Mouse (Mus musculus) thymus, postnatal 36 days (tissue): ENCODE data around the gene Armh1.

Source experiments
- DNase-seq, 2 experiments: peaks; one replicate each; pipeline ENCODE4 v3.0.0; 2022; ENCODE audit warnings: mixed read lengths in 2 of 2

Gene Armh1

DNA sequence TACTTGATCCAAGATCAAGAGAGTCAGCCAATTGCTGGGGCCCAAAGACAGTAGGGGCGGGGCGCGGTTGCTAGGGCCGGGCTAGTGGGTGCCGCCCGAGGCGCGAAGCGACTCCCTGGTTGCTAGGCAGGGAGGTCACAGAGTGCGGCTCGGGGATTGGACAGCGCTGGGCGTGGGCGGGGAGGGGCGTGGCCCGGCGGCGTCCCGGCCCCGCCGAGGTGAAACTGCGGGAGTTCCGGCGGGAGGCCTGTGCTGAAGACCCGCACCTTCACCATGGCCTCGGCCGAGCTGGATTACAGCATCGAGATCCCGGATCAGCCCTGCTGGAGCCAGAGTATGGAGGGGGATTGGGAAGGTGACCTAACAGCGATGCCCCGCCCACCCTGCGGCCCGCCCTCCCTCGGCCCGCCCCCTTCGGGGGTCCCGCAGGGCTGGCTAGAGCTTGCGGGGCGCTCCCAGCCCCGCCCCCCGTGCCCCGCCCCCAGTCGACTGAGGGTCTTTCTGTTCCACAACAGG lies at the start of gene Armh1, which contains the start of gene Tmem53:
Gene Armh1 (minus strand): TSS at position 325 of the 516 bp plus-strand sequence.
Gene Tmem53 (plus strand): TSS at position 151 of the 516 bp plus-strand sequence.
- DNase-seq = peak; percentile 88 to 92

DNA sequence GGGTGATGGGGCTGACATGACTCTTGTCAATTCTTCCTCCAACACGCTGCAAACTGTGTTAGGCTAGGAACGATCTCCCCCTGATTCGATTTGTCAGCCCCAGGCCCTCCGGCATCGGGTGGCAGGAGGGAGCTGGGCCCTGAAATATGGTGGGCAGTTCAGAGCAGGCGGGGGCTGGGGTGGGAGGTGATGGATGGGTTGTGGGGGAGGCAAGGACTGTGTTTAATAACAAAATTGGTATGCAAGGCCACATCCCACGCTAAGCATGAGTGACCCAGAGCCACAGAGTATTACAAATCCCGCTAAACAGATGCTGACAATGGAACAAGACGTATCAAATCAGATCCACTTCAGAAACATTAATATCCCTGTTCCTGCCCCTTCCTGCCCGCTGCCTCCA lies 48.0 kb upstream of the Armh1 start:
- no peak for DNase-seq

DNA sequence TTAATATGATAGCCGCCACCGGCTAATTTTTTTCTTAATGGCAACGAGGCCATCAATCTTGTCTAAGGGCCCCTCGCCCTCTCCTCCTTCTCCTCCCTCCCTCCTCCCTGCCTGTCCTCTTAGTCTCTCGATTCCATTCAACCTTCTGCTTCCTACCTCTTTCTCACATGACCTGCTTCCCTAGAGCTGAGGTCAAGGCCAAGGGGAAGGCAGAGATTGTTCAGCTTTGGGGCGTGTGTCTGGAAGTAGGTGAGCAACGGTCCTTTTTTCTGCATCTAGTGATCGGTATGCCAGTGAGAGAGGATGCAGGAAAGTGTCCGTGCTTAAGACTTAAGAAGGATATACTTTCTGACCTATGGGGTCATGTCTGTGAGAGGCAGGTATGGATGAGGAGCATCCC lies 45.9 kb upstream of the Armh1 start:
- no peak for DNase-seq

DNA sequence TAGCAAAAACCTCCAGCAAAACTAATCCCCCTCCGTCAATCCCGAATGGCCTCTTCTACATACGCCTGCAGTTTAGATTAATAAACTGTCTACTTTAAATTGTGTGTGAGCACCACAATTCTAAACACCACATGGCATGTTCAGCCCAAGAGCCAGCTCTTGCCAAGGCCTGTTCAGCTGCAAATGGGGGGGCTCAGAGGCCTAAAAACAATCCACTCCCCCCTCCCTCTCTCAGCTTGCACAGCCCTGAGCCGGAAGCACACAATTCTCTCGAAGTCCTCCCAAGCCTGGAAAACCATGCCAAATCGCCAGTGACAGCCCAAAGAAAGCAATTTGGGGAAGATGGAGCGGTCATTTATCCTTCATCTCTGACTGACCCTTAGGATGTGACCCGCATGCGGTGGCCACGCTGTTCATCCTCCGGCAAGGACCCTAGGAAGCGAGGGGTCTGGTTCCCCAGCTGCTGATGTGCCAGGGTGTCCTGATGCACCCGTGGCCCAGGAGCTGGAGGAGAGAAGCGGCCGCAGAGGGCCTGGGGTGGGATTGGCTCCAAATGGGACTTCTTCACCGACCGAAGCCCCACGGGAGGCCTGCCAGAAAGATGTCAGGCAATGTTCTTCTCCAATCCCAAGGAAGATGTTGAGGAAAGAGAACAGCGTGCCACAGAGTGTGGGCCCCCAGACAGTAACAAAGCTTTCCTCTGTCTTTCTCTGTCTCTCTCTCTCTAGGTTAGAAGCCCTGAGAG lies 45.1 kb upstream of the Armh1 start:
- no peak for DNase-seq

DNA sequence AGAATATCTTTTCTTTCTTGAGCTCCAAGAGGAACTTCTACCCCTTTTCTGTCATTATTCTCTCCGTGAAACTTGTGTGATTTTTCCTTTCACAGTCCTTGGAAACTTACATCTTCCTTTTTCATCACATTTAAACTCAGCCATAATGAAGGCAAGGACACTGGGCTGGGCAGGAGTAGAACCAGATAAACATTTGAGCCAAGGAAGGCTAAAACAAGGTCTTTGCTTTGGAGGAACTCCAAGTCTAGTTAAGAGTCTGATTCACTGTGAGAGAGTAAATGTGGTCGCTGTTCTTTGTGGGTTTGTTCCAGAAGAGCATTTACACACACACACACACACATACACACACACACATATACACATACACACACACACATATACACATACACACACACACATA lies 39.8 kb upstream of the Armh1 start:
- DNase-seq = no peak

DNA sequence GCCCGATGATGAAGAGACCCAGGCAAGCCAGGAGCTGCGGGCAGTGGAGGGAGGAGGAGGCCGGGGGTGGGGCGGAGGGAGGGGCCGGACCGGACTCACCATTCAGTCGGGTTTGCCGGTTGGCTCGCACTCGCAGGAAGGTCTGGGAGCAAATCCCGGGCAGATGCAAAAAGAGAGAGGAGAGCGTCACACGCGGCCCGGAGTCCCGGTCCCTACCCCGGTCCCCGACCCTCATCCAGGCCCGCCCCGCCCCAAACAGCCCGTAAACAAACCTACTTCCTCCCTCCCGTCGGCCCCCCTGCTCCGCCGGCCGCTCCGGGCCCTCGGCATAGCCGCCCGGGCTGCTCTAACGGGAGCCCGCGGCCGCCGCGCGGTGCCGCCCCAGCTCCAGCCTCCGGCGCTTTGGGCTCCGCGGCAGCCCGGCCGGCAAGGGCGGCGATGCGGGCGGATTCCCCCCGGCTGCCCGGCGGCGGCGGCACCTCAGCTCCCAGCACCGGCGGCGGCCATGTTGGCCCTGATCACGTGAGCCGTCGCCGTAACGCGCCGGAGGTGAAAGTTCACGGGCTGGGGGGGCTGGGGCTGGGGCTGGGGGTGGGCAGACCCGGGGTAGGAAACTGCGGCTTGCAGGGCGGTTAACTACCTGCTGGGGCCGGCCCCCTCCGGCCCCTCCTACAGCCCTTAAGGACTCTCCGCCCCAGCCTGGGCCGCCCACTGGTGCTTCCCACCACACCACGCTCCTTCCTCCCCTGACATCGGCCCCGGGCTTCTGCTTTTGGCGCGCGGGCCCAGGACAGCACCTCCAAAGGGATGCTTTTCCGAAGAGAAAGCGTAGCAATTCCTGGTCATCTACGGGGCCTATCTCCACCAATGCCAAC lies 37.2 kb upstream of the Armh1 start:
- peak; percentile 76 to 81 for DNase-seq

DNA sequence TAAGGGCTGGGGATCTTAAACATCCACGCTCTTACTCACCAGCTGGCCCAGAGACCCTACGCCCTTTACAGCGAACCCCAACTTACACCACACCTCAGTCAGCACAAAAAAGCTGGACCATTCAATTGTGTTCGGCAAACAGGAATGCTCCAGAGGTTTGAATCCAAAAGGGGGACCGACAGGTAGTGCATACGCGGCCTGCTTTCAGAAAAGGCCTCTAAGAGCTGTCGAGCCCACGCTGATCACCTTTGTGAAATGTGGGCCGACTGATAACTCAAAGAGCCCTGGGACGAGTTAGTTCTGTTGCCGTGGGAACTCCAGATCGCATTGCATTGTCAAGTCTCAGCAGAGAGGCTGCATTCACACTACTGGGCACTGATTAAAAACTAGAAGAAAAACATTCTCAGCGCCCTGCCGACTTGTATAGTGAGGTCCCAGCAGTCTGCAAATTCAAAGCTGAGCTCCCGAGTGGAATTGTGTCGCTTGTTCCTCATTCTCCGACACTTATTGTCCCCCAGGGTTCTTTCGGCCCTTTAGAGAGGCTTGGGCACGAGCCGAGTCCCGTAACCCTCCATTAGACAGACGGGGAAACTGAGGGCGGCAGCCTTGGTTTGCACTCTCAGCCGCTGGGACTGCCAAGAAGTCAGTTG lies 36.5 kb upstream of the Armh1 start:
- DNase-seq = no peak

DNA sequence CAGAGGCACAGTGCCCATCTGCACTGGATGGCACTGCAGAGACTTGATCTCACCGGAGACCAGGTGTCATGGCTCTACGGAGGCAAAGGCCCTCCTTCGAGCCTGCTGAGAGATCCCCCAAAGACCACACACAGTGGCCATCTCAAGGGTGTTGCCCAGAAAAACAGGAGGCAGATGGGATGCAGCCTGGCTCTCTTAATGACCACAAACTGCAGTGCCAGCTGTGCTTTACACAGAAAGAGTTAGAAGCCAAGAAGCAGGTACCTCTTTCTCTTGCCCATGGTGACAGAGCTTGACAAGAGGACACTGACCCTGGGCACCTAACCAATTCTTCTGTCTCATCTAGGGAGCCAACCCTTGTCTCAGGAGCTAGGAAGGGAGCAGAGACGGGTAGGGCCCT lies 32.4 kb upstream of the Armh1 start:
- DNase-seq = no peak

DNA sequence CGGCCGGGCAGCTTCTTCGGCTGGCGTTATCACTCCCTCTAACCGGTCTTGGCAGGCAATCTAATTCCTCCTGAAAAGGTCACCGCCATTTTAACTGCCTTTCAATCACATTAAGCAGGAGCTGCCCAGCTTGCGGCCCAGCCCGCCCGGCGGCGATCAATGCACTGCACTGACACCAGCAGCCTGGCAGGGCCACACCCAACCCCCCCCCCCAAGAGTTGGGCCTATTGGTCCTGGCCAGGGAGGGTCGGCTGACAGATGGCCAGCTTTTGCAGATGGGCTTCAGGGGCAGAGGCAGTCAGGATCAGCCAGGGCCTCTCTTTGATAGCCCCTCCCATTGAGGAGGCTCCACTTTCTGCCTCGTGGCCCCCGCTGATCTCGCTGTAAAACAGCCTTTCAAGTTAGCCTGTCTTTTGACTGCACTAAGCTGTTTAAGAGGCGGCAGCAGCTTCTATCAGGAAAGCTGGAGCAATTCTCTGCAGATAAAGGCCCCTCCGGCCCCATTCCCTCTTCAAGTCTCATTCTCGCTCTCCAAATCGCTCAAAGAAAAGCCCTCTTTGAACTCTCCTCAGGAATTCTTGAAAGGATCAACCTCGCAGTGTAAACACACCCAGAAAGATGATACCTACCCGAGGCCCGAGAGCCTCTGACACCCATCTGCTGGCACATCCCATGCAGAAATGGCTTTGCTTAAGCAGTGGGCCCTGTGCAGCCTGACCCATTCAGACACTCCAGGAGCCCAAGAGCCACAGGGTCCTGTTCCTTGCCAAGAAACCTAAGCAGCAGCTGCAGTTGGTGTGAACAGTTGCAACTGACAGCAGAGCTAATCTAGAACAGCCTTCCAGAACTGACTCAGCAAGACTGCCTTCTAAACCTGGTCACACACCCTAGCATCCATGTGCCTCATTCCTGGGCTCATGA lies 31.6 kb upstream of the Armh1 start:
- no peak for DNase-seq

DNA sequence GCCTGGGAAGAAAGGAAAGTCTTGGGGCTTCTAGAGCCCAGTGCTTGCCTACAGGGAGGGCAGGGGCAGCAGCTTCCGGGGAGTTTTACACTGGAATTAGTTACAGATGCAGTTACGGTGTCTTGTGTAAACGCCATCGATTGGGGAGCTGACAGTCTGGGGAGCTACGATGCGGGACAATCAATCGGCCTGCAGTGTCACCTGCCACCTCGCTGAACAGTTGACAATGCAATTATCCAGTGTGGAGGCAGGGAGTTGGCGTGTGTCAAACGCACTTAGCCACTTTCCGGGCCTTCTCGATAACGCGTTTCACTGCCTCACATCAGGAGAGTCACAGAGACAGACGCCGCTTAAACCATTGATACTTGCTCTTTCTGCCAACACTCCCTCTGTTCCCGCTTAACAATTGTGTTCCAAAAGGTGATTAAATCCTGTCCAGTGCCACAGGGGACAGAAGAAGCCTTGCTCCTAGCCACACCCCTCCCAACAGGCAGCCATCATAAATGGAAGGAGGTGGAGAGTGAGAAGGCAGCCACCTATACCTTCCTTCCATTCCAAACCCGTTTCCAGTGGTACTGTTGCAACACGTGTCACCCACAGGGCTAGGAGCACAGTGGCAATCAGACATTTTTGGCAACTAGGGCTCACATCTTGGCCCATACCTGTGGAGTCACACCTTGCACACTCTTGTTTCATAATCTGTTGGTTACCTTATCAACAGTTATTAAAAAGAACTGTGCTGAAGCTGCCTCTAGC lies 29.3 kb upstream of the Armh1 start:
- DNase-seq = no peak

DNA sequence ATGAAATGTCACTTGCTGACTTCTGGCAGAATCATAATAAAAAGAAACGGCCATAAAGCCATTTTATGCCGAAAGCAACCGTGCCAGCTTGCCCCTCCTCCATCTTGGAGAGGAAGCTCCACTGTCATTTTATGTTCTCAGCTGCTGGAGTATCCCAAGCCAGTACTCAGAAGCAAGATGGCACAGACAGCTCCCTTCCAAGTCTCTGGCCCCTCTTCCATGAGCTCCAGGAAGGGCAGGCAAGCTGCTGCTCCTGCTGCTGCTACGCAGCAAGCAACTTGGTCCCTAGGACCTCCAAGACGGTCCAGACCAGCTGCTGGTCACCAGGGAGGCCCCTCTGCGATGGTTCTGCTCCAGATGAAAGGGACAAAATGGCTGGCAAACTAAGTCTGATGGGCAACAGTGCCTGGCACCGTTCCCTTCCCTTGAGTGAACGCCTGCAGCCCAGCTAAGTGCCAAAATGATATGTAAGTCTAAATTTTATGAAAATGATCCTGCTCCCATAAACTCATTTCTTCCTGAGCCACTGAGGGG lies 28.5 kb upstream of the Armh1 start:
- no peak for DNase-seq

DNA sequence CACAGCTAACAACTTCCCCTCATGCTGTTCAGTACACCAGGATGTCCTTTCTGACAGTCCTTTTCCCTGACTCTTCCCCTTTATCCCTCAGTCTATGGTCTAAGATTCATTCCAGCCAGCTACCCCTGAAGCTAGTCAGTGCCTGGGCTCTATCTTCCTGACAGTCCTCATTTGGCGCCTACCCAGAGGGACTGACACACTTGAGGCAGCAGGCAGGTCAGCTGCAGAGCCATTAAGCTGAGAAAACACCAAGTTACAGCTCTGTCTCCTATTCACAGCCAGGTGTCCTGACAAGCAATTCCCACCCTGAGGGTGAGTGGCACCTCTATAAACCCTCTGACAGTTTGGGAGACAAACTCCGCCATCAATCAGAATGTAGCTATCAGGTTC lies 27.3 kb upstream of the Armh1 start:
- DNase-seq = no peak

DNA sequence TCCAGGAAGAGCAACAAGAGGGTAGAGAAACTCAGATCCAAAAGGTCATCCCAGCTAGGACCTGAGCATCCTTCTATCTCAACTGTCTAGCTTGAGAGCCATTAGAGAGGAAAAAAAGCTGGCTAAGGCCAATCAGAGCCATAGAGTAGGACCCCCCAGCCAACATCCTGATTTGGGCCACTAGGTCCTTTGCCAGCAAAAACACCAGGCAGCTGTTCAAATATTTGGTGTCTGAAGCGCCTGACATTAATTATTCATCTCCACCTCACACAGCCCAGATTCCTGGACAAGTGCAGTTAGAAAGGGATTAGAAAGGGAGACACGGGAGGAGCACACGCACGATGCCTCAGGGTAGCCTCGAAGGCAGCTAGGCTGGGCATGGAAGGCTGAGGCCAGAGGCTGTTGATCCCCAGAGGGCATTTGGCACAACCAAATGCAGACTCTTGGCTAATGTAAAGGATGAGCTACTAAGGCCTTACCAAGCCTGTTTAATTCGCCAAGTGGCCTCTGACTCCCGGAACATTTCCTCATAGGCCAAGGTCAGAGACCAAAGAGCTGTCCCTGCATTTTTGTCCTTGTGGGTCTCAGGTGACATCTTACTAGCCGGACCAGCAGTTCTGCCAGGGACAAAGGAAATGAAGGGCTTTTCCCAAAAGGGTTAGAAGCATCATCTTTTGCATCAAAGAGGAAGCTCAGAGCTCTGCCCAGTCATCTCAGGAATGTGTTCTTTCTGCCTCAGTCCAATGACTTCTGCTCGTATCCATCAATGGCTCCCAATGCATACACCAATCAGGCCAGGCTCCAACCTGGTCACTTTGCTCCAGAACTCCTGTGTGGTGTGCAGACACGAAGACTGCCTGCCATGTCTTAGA lies 26.7 kb upstream of the Armh1 start:
- DNase-seq = no peak

DNA sequence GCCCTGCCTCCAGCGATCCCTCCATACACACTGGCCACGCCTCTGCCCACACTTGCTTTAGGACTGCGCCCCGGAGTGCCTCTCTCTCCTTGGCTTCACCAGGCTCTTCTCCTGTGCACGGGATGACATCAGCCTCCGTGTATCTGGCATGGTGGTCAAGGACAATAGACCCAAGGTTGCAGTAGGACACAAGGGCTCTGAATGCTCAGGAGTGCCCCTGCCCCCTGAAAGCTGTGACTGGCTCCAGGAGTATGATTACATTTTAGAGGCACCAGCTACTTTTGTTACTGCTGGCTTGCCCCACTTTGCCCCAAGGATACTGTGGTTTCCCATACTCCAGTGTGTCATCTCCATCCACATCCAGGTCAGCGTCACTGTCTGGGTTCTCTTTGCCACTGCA lies 25.8 kb upstream of the Armh1 start:
- DNase-seq = no peak

DNA sequence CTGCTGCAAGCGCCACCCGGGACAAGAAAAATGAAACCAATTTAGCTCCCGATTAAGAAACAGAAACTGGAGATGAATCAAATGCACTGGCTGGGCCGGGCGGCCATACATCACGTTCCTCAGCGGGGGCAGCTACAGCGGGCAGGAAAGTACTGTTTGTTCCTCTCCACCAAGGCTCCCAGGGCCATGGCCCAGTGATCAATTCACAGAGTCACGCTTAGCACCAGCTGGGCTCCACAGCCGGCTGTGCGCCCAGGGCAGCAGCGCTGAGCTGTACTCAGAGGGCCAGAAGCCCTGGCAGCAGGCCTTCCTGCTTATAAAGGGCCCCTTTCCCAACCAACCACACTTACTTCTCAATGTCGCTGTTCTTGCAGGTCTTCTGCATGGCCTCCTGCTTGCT lies 25.1 kb upstream of the Armh1 start:
- no peak for DNase-seq

DNA sequence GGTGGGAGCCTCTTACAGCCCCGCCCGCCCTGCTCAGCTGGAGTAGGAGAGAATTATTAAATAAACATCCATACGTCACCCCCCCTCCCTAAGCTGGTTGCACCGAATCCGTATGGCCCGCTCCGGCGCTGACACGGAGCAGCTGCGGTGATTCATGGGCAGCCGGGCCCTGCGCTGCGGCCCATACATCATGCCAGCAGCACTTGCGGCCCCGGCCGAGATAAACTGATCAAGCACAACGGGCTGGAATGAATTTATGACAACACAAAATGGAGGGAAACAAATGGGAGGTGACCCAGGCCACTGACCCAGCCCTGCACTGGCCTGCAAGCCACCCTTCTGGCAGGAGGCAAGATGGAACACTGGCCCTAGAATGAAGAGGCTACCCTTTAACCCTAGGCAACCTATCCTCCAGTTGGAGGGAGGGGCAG lies 24.4 kb upstream of the Armh1 start:
- DNase-seq = no peak

DNA sequence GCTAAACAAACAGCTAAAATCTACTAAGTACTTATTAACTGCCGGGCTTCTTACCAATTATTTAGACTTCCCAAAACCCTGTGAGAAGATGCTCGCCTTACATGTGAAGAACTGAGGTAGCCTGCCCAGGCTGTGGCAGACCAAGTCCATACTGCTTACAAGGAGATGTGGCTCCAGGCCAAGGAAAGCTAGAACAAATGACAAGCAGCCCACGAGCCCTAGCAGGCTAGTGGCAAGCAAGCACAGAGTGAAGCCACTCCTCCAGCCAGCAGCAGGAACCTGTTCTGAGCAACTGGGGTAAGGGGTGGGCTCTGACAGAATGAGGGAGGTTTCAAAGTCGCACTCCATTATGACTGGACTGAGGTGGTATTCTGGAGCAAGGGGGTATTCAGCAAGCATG lies 22.8 kb upstream of the Armh1 start:
- DNase-seq = no peak

DNA sequence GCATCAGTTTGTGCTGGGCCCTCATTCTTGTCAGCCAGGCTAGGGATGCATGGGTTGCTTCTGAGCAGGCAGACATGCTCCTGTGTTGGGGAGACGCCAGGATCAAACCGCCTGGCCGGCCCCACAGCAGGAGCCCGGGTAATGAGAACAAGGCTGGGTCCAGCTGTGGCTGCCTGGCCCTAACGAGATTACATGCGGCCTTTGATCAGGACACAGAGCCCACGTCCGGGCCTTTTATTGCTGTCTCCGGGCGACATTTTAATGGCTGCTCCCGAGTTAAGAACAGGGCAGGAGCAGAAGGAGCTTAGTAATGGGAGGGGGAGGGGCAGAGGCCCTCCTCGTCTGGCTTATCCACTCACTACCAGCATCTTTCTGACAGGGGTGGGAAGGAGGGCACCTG lies 20.5 kb upstream of the Armh1 start:
- no peak for DNase-seq

DNA sequence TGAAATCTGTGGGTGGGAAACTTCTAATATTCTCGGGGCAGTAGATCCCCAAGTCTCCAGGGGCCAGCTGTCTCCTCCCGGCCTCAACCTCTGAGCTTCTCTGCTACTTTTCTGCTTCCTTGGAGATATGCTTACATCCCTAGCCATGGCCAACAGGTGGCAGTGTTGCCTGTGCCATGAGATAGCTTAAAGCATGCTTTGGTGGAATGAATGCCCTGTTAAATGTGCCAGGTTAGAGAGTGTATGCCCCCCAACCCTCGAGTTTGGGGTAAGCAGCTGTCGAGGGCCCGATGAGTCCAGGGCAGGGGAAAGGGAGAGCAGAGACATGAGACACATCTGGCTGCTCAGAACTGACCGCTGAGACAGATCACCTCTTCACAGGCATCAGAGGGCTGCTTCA lies 18.4 kb upstream of the Armh1 start:
- DNase-seq = peak; percentile 59 to 72

DNA sequence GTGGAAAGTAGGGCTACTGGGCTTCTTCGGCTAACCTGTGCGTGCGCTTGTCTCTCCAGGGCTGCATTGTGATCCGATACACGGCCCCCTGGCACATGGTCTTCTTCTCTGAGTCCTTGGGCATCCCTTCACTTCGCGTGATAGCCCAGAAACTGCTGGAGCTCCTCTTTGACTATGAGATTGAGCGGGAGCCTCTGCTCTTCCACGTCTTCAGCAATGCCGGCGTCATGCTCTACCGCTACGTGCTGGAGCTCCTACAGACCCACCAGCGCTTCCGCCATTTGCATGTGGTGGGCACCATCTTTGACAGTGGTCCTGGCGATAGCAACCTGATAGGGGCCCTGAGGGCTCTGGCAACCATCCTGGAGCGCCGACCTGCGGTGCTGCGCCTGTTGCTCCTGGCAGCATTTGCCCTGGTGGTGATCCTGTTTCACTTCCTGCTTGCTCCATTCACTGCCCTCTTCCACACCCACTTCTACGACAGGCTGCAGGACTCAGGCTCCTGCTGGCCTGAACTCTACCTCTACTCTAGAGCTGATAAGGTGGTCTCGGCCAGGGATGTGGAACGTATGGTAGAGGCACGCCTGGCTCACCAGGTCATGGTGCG lies 16.0 kb upstream of the Armh1 start:
- DNase-seq = no peak
